Mouse (Mus musculus): Measurements from ENCODE around the gene Skap1.

Skap1 gene

DNA sequence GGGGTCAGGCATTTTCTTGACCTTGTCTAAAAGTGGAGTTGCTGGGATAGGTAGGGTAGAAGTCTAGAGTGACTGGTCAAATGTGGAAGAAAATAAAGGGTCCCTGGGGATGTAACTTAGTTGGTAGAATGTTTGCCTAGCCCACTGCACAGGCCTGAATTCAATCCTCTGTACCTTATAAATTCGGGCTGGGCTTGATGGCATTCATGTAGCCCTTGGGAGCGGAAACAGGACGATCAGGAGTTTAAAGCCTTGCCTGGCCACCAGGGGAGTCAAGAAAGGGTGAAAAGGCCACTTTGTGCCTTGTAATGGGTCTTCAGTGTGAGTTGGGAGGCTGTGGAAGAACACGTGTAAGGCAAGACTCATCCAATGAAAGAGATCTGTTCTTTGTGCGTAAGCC, 325.6 kb downstream of the Skap1 start:
- DNase-seq = no peak

DNA sequence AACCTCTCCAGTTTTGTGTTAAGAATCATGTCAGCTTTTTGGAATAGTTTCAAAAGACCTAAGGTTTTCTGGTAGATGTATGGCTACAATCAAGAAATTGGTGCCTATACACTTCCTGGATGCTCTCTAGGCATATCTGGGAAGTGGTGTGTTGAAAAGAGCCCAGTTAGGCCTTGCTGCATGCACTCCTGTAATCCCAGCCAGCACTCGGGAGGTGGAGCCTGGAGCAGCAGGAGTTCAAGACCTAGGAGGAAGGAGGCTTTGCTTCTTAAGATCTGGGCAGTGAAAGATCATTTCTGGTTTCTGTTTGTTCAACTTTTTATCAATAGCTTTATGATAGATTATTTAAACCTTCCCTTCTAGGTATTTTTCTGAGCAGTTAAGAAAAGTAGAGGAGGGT, 326.3 kb downstream of the Skap1 start:
- no peak for DNase-seq

DNA sequence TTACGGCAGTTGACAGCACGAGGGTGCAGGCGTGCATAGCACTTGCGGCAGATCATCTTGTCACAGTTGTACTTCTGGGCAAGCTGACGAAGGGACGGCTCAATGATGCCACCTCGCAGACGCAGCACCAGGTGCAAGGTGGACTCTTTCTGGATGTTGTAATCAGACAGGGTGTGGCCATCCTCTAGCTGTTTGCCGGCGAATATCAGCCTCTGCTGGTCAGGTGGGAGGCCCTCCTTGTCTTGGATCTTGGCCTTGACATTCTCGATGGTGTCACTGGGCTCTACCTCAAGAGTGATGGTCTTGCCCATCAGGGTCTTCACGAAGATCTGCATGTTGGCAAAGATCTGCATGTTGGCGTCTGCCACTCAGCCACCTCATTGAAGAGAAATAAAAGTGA, 331.1 kb downstream of the Skap1 start:
- no peak for DNase-seq

DNA sequence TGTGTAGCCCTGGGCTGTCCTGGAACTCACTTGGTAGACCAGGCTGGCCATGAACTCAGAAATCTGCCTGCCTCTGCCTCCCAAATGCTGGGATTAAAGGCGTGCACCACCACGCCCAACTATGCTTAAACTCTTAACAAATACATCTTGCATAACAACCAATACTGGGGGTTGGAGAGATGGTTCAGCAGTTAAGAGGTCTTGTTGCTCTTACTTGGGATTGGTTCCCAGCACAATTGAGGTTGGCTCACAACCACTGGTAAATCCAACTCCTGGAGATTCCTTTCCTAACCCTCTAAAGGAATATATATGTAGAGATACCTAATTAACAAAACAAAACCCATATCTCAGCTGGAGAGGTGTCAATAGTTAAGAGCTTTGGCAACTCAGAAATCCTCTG, 331.7 kb downstream of the Skap1 start:
- no peak for DNase-seq

DNA sequence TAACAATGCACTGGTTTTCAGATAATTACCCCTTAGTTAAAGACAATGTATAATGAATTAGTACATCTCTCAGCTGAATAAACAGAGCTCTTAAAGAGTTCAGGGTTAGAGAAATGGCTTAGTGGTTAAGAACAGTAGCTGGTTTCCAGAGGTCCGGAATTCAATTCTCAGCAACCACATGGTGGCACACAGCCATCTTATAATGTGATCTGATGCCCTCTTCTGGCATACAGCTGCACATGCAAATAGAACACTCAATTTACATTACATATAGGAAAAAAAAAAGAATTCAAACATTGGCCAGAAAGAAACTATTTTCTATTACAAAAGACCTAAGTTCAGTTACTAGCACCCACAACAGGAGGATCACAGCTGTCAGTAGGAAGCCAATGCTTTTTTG, 332.2 kb downstream of the Skap1 start:
- DNase-seq = no peak

DNA sequence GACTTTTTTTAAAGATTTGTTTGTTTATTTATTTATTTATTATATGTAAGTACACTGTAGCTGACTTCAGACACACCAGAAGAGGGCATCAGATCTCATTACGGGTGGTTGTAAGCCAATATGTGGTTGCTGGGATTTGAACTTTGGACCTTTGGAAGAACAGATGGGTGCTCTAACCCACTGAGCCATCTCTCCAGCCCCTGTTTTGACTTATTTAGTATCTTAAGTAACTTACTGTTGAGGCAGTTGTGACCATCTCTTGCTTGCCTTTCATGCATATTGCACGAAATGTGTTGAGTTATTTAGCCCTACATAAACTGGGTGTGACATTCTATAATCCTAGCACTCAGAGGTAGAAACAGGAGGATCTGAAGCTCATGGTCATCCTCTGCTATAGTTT, 335.1 kb downstream of the Skap1 start:
- DNase-seq = no peak

DNA sequence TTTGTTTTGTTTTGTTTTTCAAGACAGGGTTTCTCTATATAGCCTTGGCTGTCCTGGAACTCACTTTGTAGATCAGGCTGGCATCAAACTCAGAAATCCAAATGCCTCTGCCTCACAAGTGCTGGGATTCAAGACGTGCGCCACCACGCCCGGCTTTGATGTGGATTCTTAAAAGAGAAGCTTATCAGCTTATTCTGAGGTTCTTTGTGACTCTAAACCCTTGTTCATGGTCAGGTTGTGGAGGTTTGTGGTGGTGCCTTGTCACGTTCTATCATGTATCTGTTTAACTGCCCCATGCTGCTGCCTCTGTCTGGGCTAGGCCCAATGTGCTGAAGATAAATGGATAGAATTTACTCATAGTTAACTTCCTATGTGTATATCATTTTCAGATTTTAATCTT, 341.2 kb downstream of the Skap1 start:
- no peak for DNase-seq

DNA sequence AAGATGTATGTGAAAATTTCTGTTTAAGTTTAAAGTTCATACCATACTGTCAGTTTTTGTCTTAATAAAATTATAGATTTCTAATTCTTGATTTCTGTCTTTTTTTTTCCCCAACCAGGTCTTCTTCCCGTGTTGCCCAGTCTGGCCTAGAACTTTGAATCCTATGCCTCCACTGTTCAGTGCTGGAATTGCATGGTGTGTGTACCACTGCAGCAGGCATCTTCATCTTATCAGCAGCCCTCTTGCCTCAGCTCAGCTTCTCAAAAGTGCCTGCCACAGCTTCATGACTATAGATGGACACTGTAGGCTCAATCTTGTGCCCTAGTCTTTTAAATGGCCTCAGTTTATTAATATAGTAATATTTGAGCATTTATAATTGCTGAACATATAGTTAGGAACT, 343.7 kb downstream of the Skap1 start:
- DNase-seq = no peak

Data from right cerebral cortex, postnatal 4 days (tissue).